Comparison of ENCODE assay signal across 7 mouse cellular contexts in the genomic region with DNA sequence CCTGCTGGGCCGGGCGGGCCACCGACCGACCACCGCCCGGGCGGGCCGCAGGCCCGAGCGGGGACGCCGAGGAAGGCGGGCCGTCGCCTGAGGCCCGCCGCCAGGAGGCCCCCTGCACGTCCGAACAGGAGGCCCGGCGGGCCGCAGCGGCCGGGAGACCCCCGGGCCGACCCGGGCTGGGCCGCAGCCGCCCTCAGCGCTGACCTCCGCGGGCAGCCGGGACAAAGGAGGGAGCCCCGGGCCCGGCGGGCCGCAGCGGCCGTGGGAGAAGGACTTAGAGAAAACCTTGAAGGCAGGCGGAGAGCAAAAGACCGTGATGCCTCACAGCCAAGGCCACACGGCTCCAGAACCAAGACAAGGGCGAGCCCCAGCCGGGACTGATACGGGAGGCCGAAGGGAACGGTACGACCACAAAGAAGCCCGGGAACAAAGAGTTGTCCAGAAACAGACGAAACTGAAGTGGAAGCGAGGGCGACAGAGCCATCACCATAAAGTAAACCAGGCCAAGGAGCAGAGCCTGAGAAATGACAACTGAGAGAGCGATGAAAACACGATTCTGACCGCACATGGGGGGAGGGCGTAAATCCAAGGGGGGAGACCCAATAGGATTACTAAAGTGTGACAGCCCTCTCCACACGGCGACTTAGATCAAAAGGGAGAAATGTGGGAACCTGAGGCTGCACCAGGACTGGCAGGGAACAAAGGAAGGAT. TPM values are rescaled to one million over a fixed set of nuclear protein-coding genes. Genes with fewer than 3 reads are reported as not detected.
DNase-seq lines count a peak whose midpoint lies in the region; ATAC-seq and TF ChIP-seq lines count a peak whose summit lies in the region.

No protein-coding gene starts in this region.

- peak overlapping the region; percentile 89 for H3K4me3 ChIP-seq in E14TG2a.4 (replicated peaks; ENCODE audit: low read length)
- peak overlapping the region; percentile 89 for H3K4me3 ChIP-seq in embryonic facial prominence, embryonic 10.5 days
- H3K4me3 ChIP-seq in limb, embryonic 14.5 days (replicated peaks; ENCODE audit: low read length): peak overlapping the region; percentile 93
- H3K4me3 ChIP-seq in midbrain, postnatal 0 days (ENCODE audit: low read depth, low read length): peak overlapping the region; percentile 64

- ATAC-seq in limb, embryonic 14.5 days (ENCODE audit: low FRiP score, low read depth): peak; percentile 37
- peak; percentile 9; the same call in 1 of the 2 replicates for ATAC-seq in midbrain, postnatal 0 days (ENCODE audit: low FRiP score)

- peaks cover 32% of the 10 kb centered on the region for H3K36me3 ChIP-seq in E14TG2a.4 (ENCODE audit: insufficient read depth, low read length)
- H3K36me3 ChIP-seq in embryonic facial prominence, embryonic 10.5 days (replicated peaks): peaks cover 10% of the 10 kb centered on the region
- H3K36me3 ChIP-seq in limb, embryonic 14.5 days (ENCODE audit: control insufficient read depth, insufficient read depth, low read length): no peaks in the 10 kb centered on the region
- H3K36me3 ChIP-seq in midbrain, postnatal 0 days (ENCODE audit: insufficient read depth, low read length): 0 out of 2 replicates have a peak, but pooled peaks cover 3% of the 10 kb centered on the region

- no peak for TF ChIP-seq CTCF in E14TG2a.4 (conservative IDR thresholded peaks at IDR 0.05; ENCODE audit: low read length)
- TF ChIP-seq CTCF in midbrain, postnatal 0 days (IDR thresholded peaks at IDR 0.05): no peak

- H3K9ac ChIP-seq in limb, embryonic 14.5 days (ENCODE audit: low read depth, low read length, severe bottlenecking): peak overlapping the region; percentile 98
- peak overlapping the region; percentile 91 for H3K9ac ChIP-seq in midbrain, postnatal 0 days (replicated peaks; ENCODE audit: low read length, poor library complexity, severe bottlenecking)

- TF ChIP-seq POLR2A in limb, embryonic 14.5 days (IDR thresholded peaks at IDR 0.05; ENCODE audit: borderline replicate concordance, extremely low read depth, insufficient read depth, insufficient read length): no peak

- DNase-seq in 416B (ENCODE audit: low read depth): peak; percentile 21
- DNase-seq in embryonic facial prominence, embryonic 10.5 days (ENCODE audit: low spot score): peak; percentile 78
- peak; percentile 51 for DNase-seq in heart, postnatal 4 days
- DNase-seq in limb, embryonic 14.5 days (ENCODE audit: low spot score): peak; percentile 10
- peak; percentile 43 for DNase-seq in midbrain, postnatal 0 days (ENCODE audit: low spot score)
- no peak for DNase-seq in frontal cortex, adult 2 months (ENCODE audit: extremely low spot score in 1 of 2, low spot score in 1 of 2)

- no peaks in the 10 kb centered on the region for H3K9me3 ChIP-seq in E14TG2a.4 (ENCODE audit: low read length)
- no peaks in the 10 kb centered on the region for H3K9me3 ChIP-seq in embryonic facial prominence, embryonic 10.5 days
- no peaks in the 10 kb centered on the region for H3K9me3 ChIP-seq in limb, embryonic 14.5 days (ENCODE audit: control insufficient read depth, low read length)
- H3K9me3 ChIP-seq in midbrain, postnatal 0 days (ENCODE audit: low read length): no peaks in the 10 kb centered on the region

- H3K4me1 ChIP-seq in E14TG2a.4 (replicated peaks; ENCODE audit: low read depth, low read length): peaks cover 69% of the 10 kb centered on the region
- H3K4me1 ChIP-seq in embryonic facial prominence, embryonic 10.5 days: peaks cover 51% of the 10 kb centered on the region
- H3K4me1 ChIP-seq in limb, embryonic 14.5 days (ENCODE audit: control insufficient read depth, insufficient read depth, low read length): peaks cover 28% of the 10 kb centered on the region
- H3K4me1 ChIP-seq in midbrain, postnatal 0 days (ENCODE audit: insufficient read depth, low read length): peaks cover 15% of the 10 kb centered on the region

- 3% methylated on average over 58 of the region's 58 CpGs for WGBS in embryonic facial prominence, embryonic 10.5 days
- under 1% methylated on average over 40 of the region's 58 CpGs for WGBS in limb, embryonic 14.5 days
- WGBS in midbrain, postnatal 0 days: under 1% methylated on average over 54 of the region's 58 CpGs

- peak overlapping the region; percentile 83 for H3K4me2 ChIP-seq in limb, embryonic 14.5 days (replicated peaks; ENCODE audit: low read depth, low read length, severe bottlenecking)
- H3K4me2 ChIP-seq in midbrain, postnatal 0 days (ENCODE audit: low read depth, low read length, poor library complexity, severe bottlenecking): peak overlapping the region; percentile 90

- peak overlapping the region; percentile 100 for H3K27ac ChIP-seq in embryonic facial prominence, embryonic 10.5 days (replicated peaks)
- peak overlapping the region; percentile 98 for H3K27ac ChIP-seq in limb, embryonic 14.5 days (replicated peaks; ENCODE audit: low read depth, low read length)
- peak overlapping the region; percentile 96 for H3K27ac ChIP-seq in midbrain, postnatal 0 days (ENCODE audit: low read depth, low read length)

- no peaks in the 10 kb centered on the region for H3K27me3 ChIP-seq in E14TG2a.4 (ENCODE audit: insufficient read depth, low read length)
- H3K27me3 ChIP-seq in embryonic facial prominence, embryonic 10.5 days (replicated peaks; ENCODE audit: low read depth, poor library complexity, severe bottlenecking): no peaks in the 10 kb centered on the region
- H3K27me3 ChIP-seq in limb, embryonic 14.5 days (ENCODE audit: control insufficient read depth, insufficient read depth, low read length): no peaks in the 10 kb centered on the region
- no peaks in the 10 kb centered on the region for H3K27me3 ChIP-seq in midbrain, postnatal 0 days (ENCODE audit: insufficient read depth, low read length)

RNA-seq across cellular contexts. Expression of gene Macf1, which starts 19.1 kb away (rescaled TPM):
- 46.0 and 47.4 TPM in 2 replicates for polyA plus RNA-seq in embryonic facial prominence, embryonic 10.5 days (2016; fragmentation: Nextera tagmentation; extraction: Ambion mirVana)
- total RNA-seq in heart, postnatal 4 days (2021): 100 to 1,000 TPM; 431 to 441 TPM
- polyA plus RNA-seq in limb, embryonic 14.5 days (2012; rRNA removed): 99.7 and 103 TPM in 2 replicates
- polyA plus RNA-seq in limb, embryonic 14.5 days (2014; fragmentation: Nextera tagmentation; extraction: Ambion mirVana): 79.8 and 84.0 TPM in 2 replicates
- total RNA-seq in midbrain, postnatal 0 days (2014; rRNA removed): 338 and 390 TPM in 2 replicates
- 59.7 and 73.3 TPM in 2 replicates for polyA plus RNA-seq in midbrain, postnatal 0 days (2015; fragmentation: Nextera tagmentation; extraction: Ambion mirVana)
- polyA plus RNA-seq in frontal cortex, adult 2 months (2012; rRNA removed): 164 and 184 TPM in 2 replicates

RNA-seq across cellular contexts. Expression of gene Ndufs5, which starts 52.9 kb away (rescaled TPM):
- polyA plus RNA-seq in embryonic facial prominence, embryonic 10.5 days (2016; fragmentation: Nextera tagmentation; extraction: Ambion mirVana): 332 and 340 TPM in 2 replicates
- 100 to 1,000 TPM; 273 to 301 TPM for total RNA-seq in heart, postnatal 4 days (2021)
- 119 and 253 TPM in 2 replicates for polyA plus RNA-seq in limb, embryonic 14.5 days (2012; rRNA removed)
- 344 and 353 TPM in 2 replicates for polyA plus RNA-seq in limb, embryonic 14.5 days (2014; fragmentation: Nextera tagmentation; extraction: Ambion mirVana)
- 141 and 145 TPM in 2 replicates for total RNA-seq in midbrain, postnatal 0 days (2014; rRNA removed)
- polyA plus RNA-seq in midbrain, postnatal 0 days (2015; fragmentation: Nextera tagmentation; extraction: Ambion mirVana): 588 and 616 TPM in 2 replicates
- 517 and 524 TPM in 2 replicates for polyA plus RNA-seq in frontal cortex, adult 2 months (2012; rRNA removed)

Comparison
In these comparisons a context has a peak if more than half of its experiments do, and no peak if none do; other contexts are left out.
1. DNase-seq: peak in 416B (single experiment), embryonic facial prominence, embryonic 10.5 days (single experiment), heart, postnatal 4 days (single experiment), limb, embryonic 14.5 days (single experiment) and midbrain, postnatal 0 days (single experiment); none in frontal cortex, adult 2 months (0 of 2).
2. Peak in every context shown above with its lines, with median percentiles within 50 percentile points of each other: H3K4me3 ChIP-seq and H3K27ac ChIP-seq.